Mouse (Mus musculus) splenic B cell, adult 2 months (primary cell): ENCODE measurements at regions not wholly inside any gene's neighbourhood (a gene's known extent, or its start where the extent isn't known, plus 50 kb on each side); places are given as distances from the start of the nearest gene placed in this dataset.

Experiments
- DNase-seq: peaks from one replicate; pipeline ENCODE4 v3.0.0-alpha.2; 2011; ENCODE audit warnings: low read depth, low spot score
- H3K27me3 ChIP-seq: 2 replicates; pipeline ENCODE4 v1.6.1; 2012; ENCODE audit warnings: mild to moderate bottlenecking, low read length, moderate library complexity, mixed read lengths; ENCODE audit not compliant: control insufficient read depth, poor library complexity, insufficient read depth, severe bottlenecking
- H3K36me3 ChIP-seq: 2 replicates; pipeline ENCODE4 v1.6.1; 2012; ENCODE audit warnings: mild to moderate bottlenecking, low read length, moderate library complexity, mixed read lengths; ENCODE audit not compliant: control insufficient read depth, poor library complexity, insufficient read depth, severe bottlenecking

DNA sequence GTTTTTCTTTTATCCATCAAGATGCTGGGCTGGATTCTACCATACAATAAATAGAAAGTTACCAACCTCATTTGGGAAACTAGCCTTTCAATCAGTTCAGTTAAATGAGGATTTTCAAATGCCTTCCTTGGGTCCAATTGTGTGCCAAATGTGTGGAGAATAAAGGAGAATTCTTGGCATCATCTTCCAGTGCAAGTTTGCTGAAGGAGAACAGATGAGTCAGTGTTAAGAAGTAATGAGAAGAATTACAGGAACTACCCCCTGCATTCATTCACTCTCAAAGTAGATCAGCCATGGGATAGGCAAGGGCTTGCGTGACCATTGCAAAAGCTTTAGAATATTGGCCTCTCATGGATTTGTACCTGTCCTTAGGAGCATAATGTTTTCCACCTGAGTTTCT lies 193.4 kb upstream of the Man1a start:
- Histone ChIP-seq H3K36me3 (no peaks in the 10 kb centered on the region), H3K27me3 (no peaks in the 10 kb centered on the region)
- DNase-seq: no peak

DNA sequence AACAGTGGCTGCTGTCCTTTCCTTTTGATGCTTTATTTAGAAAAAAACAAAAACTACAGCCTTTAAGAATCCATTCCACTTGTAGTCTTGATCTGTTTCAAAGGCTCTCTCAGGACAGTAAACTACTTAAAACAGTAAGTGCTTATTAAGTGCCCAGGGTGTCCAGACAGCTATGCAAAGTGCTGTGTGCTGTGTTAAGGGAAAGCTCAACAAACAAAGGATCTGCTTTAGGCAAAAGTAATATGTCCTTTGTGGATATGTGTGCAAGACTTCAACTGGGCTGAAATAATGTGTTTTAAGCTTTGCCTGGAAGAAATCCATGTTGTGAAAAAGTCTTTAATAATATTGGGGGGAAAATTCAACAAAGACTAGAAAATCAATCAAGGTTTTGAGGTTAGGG lies 192.9 kb upstream of the Man1a start:
- DNase-seq: no peak
- Histone ChIP-seq H3K36me3 (no peaks in the 10 kb centered on the region), H3K27me3 (no peaks in the 10 kb centered on the region)

DNA sequence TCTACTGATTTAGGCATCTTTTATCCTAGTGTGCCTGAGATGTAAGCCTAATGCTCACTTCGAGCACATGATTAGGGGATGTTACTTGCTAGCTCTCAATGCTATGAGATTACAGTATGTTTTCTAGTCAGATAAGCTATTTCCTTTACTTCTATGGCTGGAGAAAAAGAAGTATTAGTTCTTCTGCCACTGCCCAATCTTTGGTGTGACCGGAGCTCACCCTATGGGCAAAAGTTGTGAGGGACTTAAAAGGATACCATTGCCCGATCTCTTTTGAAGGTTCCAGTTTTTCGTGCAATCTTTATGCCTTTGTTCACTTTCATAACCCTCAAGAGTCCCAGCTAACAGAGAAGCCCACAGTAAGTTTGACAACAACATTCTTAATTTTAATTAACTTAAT lies 190.2 kb upstream of the Man1a start:
- H3K36me3 ChIP-seq: no peaks in the 10 kb centered on the region
- no peaks in the 10 kb centered on the region for H3K27me3 ChIP-seq
- DNase-seq: no peak

- Histone ChIP-seq H3K27me3 (no peaks in the 10 kb centered on the region), H3K36me3 (no peaks in the 10 kb centered on the region)
- no peak for DNase-seq
These were observed 178.6 kb upstream of the Man1a start for GRCm38 (mm10) chr10:54254874-54255641.

DNA sequence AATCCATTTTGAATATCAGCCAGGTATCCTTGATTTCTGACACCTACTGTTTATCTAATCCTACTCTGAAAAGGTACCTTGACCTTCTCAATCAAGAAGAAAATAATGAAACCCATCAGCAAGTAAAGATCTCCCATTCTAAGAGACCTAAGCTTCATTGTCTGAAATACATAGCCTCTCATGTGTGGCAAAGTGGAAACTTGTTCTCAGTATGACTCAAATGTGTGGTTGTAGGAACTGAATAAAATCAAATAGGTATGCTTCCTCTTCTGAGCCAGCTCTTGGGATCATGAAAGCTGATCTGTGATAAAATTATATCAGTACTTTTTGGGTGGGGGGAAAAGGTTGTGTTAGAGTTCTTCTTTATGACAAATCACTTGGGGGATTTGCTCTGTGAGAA lies 168.6 kb upstream of the Man1a start:
- peak; percentile 10 for DNase-seq
- no peaks in the 10 kb centered on the region for H3K27me3 ChIP-seq
- H3K36me3 ChIP-seq: no peaks in the 10 kb centered on the region

DNA sequence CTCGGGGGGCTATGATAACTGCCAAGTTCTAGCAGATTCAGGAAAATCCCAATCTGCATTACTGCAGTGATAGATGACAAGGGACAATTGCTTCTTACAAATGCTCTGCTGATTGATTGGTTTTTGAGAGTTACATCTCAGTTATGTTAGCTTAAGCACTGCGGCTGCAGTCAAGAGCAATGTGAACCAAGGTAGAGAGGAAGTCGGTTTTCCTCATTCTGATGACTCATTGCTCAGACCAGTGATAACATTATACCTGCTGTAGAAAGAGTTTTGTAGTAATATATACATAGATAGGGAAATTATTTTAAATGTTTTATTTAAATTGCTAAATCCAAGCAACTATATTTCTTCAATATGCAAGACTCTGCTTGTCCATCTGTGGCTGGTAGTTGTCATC lies 126.0 kb upstream of the Man1a start:
- H3K36me3 ChIP-seq: no peaks in the 10 kb centered on the region
- H3K27me3 ChIP-seq: no peaks in the 10 kb centered on the region
- no peak for DNase-seq

- H3K36me3 ChIP-seq: no peaks in the 10 kb centered on the region
- DNase-seq: no peak
- no peaks in the 10 kb centered on the region for H3K27me3 ChIP-seq
These were observed 125.3 kb upstream of the Man1a start for GRCm38 (mm10) chr10:54201727-54202126.

DNA sequence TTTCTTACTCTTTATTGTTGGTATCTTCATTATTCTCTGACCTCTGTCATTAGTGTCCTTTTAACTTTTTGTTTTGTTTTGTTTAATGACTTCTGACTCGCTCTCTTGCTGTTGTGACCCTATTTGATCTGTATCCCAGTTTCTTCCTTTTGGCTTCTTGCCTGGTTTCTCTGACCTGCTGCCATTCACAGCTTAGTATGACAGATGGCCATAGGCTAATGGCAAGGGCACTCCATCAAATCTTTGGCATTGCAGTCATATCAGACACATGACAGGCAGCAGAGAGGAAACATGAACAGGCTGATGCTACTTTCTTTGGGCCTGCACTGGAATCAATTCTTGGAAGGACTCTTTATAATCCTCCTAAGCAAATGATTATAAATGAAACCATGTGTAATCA lies 106.3 kb upstream of the Man1a start:
- Histone ChIP-seq H3K27me3 (no peaks in the 10 kb centered on the region), H3K36me3 (no peaks in the 10 kb centered on the region)
- DNase-seq: no peak

- no peak for DNase-seq
- no peaks in the 10 kb centered on the region for H3K27me3 ChIP-seq
- no peaks in the 10 kb centered on the region for H3K36me3 ChIP-seq
These were observed 92.9 kb upstream of the Man1a start for GRCm38 (mm10) chr10:54169320-54169719.

GRCm38 (mm10) chr10:54161091-54161742 lies 84.8 kb upstream of the Man1a start:
- no peaks in the 10 kb centered on the region for H3K36me3 ChIP-seq
- DNase-seq: no peak
- no peaks in the 10 kb centered on the region for H3K27me3 ChIP-seq

DNA sequence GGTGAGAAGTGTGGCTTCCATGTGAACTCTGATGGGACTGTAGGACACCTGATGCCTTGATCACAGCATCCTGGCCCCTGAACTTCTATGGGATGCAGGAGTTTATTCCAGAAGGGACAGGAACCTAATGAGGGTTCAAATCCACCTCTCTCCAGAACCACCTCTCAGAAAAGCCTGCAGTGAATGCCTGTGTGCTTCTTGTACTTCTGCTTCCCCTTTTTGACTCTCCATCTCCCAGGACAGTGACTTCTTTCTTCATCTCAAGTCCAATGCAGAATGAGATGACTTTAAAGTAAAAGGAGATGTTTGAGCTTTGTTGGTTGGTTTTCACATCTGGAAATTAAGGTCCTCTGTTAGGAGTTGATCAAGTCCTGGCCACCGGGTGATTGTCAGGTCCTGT lies 77.5 kb upstream of the Man1a start:
- Histone ChIP-seq H3K36me3 (no peaks in the 10 kb centered on the region), H3K27me3 (no peaks in the 10 kb centered on the region)
- DNase-seq: peak; percentile 35

- no peak for DNase-seq
- Histone ChIP-seq H3K27me3 (no peaks in the 10 kb centered on the region), H3K36me3 (no peaks in the 10 kb centered on the region)
These were observed 56.2 kb upstream of the Man1a start for GRCm38 (mm10) chr10:54132634-54133033.
